Mouse (Mus musculus): ENCODE data around the gene Dclk2.

DNA sequence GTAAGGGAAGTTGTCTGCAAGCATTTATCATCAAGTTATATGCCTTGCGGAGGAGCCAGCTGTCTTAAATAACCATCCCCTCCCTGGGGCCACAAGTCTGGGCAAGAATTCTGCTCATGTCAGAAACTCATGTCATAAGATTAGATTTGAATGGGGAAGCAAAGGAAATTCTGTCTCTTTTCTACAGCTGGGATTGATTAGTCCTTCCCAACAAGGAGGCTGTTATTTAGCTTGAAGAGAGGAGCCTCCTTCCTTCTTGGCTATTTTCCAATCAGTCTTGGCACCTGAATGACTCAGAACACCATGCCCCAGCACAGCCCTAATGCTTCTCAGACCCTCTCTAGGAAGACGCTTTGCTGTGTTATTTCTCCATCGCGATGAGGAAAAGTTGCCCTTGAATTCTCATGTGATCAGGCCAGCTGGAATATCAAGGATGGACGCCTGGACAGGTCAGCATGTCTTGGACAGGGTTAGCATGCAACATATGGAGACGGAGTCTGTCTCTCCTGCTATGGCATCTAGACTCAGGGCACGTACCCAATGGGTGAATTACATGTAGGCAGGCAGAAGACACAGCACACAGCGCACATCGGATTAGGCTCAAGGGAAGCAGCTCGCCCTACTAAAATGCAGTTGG is 70.1 kb downstream of the Dclk2 start:
- TF ChIP-seq CTCF (IDR thresholded peaks at IDR 0.05; ENCODE audit: low read depth) (no peak), EP300 (IDR thresholded peaks at IDR 0.05; ENCODE audit: low read depth) (no peak)

Measured in heart, postnatal 0 days (tissue).